Mouse (Mus musculus) C2C12 (cell line): ENCODE measurements around the gene Smim5.

Experiments used
- CEBPB ChIP-seq: IDR thresholded peaks from one replicate; pipeline ENCODE4 v1.6.1; 2011; ENCODE audit warnings: low read depth, mild to moderate bottlenecking, control low read depth, moderate library complexity
- CTCF ChIP-seq: IDR thresholded peaks from one replicate; pipeline ENCODE4 v1.5.1; 2011; ENCODE audit not compliant: control insufficient read depth, insufficient read depth, insufficient read length
- FOSL1 ChIP-seq: IDR thresholded peaks from one replicate; pipeline ENCODE4 v1.8.0; 2011; ENCODE audit warnings: mild to moderate bottlenecking, low read length; ENCODE audit not compliant: poor library complexity, insufficient read depth, severe bottlenecking
- MAX ChIP-seq: IDR thresholded peaks from one replicate; pipeline ENCODE4 v1.6.1; 2011; ENCODE audit warnings: mild to moderate bottlenecking, control low read depth
- MYOD1 ChIP-seq: IDR thresholded peaks from one replicate; pipeline ENCODE4 v1.6.1; 2011; ENCODE audit warnings: low read depth; ENCODE audit not compliant: control insufficient read depth, insufficient read length
- MYOG ChIP-seq: IDR thresholded peaks from one replicate; pipeline ENCODE4 v1.6.1; 2011; ENCODE audit not compliant: control insufficient read depth, insufficient read length; ENCODE audit errors: extremely low read depth
- USF1 ChIP-seq: IDR thresholded peaks from one replicate; pipeline ENCODE4 v1.6.1; 2011; ENCODE audit warnings: low read depth, mild to moderate bottlenecking, control low read depth, moderate library complexity

- no peak for TF ChIP-seq CTCF
- TF ChIP-seq MYOD1: no peak
- TF ChIP-seq FOSL1: no peak
- TF ChIP-seq CEBPB: no peak
- no peak for TF ChIP-seq USF1
- no peak for TF ChIP-seq MAX
- no peak for TF ChIP-seq MYOG
Measured at GRCm38 (mm10) chr11:115877174-115877755, 22.5 kb upstream of the Smim5 start.
